Mouse (Mus musculus): ENCODE measurements around the gene Ovol1. TPM values are rescaled to one million over a fixed set of nuclear protein-coding genes. Genes with fewer than 3 reads are reported as not detected.

Ovol1 gene
- polyA plus RNA-seq, 1 experiment from 2014 or later: 0.15 TPM

Other genes starting within 250 kb of the Ovol1 start
- not detected in 2 replicates for gene Catsper1, start 224.9 kb downstream of the Ovol1 start, polyA plus RNA-seq (2014; fragmentation: Nextera tagmentation; extraction: Ambion mirVana)
- 11.2 and 12.2 TPM in 2 replicates for gene Cst6, start 211.1 kb downstream of the Ovol1 start, polyA plus RNA-seq (2014; fragmentation: Nextera tagmentation; extraction: Ambion mirVana)
- 35.0 and 37.2 TPM in 2 replicates for gene Eif1ad, start 193.9 kb downstream of the Ovol1 start, polyA plus RNA-seq (2014; fragmentation: Nextera tagmentation; extraction: Ambion mirVana)
- gene Banf1, start 193.5 kb downstream of the Ovol1 start, polyA plus RNA-seq (2014; fragmentation: Nextera tagmentation; extraction: Ambion mirVana): 308 and 323 TPM in 2 replicates
- 53.3 and 57.3 TPM in 2 replicates for gene Sart1, start 171.9 kb downstream of the Ovol1 start, polyA plus RNA-seq (2014; fragmentation: Nextera tagmentation; extraction: Ambion mirVana)
- gene Tsga10ip, start 158.1 kb downstream of the Ovol1 start, polyA plus RNA-seq (2014; fragmentation: Nextera tagmentation; extraction: Ambion mirVana): not detected in 2 replicates
- 237 and 253 TPM in 2 replicates for gene Drap1, start 135.7 kb downstream of the Ovol1 start, polyA plus RNA-seq (2014; fragmentation: Nextera tagmentation; extraction: Ambion mirVana)
- 61.3 and 66.0 TPM in 2 replicates for gene AI837181, start 135.5 kb downstream of the Ovol1 start, polyA plus RNA-seq (2014; fragmentation: Nextera tagmentation; extraction: Ambion mirVana)
- not detected in 2 replicates for gene Fosl1, start 113.1 kb downstream of the Ovol1 start, polyA plus RNA-seq (2014; fragmentation: Nextera tagmentation; extraction: Ambion mirVana)
- gene Ccdc85b, start 102.8 kb downstream of the Ovol1 start, polyA plus RNA-seq (2014; fragmentation: Nextera tagmentation; extraction: Ambion mirVana): 10.4 and 10.9 TPM in 2 replicates
- 145 and 151 TPM in 2 replicates for gene Fibp, start 100.0 kb downstream of the Ovol1 start, polyA plus RNA-seq (2014; fragmentation: Nextera tagmentation; extraction: Ambion mirVana)
- gene Ctsw, start 92.1 kb downstream of the Ovol1 start, polyA plus RNA-seq (2014; fragmentation: Nextera tagmentation; extraction: Ambion mirVana): 4.2 and 5.4 TPM in 2 replicates
- 37.8 and 41.1 TPM in 2 replicates for gene Efemp2, start 86.7 kb downstream of the Ovol1 start, polyA plus RNA-seq (2014; fragmentation: Nextera tagmentation; extraction: Ambion mirVana)
- gene Mus81, start 72.2 kb downstream of the Ovol1 start, polyA plus RNA-seq (2014; fragmentation: Nextera tagmentation; extraction: Ambion mirVana): 40.0 and 41.7 TPM in 2 replicates
- 3,620 and 3,763 TPM in 2 replicates for gene Cfl1, start 70.2 kb downstream of the Ovol1 start, polyA plus RNA-seq (2014; fragmentation: Nextera tagmentation; extraction: Ambion mirVana)
- 0.21 and 0.58 TPM in 2 replicates for gene 1700020D05Rik, start 56.9 kb downstream of the Ovol1 start, polyA plus RNA-seq (2014; fragmentation: Nextera tagmentation; extraction: Ambion mirVana)
- 87.1 and 96.5 TPM in 2 replicates for gene Snx32, start 50.1 kb downstream of the Ovol1 start, polyA plus RNA-seq (2014; fragmentation: Nextera tagmentation; extraction: Ambion mirVana)
- gene Ap5b1, start 7.4 kb upstream of the Ovol1 start, polyA plus RNA-seq (2014; fragmentation: Nextera tagmentation; extraction: Ambion mirVana): 3.8 and 4.0 TPM in 2 replicates
- gene Rnaseh2c, start 41.2 kb upstream of the Ovol1 start, polyA plus RNA-seq (2014; fragmentation: Nextera tagmentation; extraction: Ambion mirVana): 55.1 and 55.3 TPM in 2 replicates
- 38.4 and 41.0 TPM in 2 replicates for gene Kat5, start 49.6 kb upstream of the Ovol1 start, polyA plus RNA-seq (2014; fragmentation: Nextera tagmentation; extraction: Ambion mirVana)
- gene Rela, start 76.8 kb upstream of the Ovol1 start, polyA plus RNA-seq (2014; fragmentation: Nextera tagmentation; extraction: Ambion mirVana): 30.2 and 31.0 TPM in 2 replicates
- 12.7 and 16.2 TPM in 2 replicates for gene Sipa1, start 103.1 kb upstream of the Ovol1 start, polyA plus RNA-seq (2014; fragmentation: Nextera tagmentation; extraction: Ambion mirVana)
- 11.4 and 11.5 TPM in 2 replicates for gene Map3k11, start 128.1 kb upstream of the Ovol1 start, polyA plus RNA-seq (2014; fragmentation: Nextera tagmentation; extraction: Ambion mirVana)
- 28.3 and 32.1 TPM in 2 replicates for gene Pcnx3, start 128.3 kb upstream of the Ovol1 start, polyA plus RNA-seq (2014; fragmentation: Nextera tagmentation; extraction: Ambion mirVana)
- 0.36 TPM in 1 of 2 replicates, not detected in the other for gene Kcnk7, start 143.7 kb upstream of the Ovol1 start, polyA plus RNA-seq (2014; fragmentation: Nextera tagmentation; extraction: Ambion mirVana)
- 9.2 and 12.5 TPM in 2 replicates for gene Ehbp1l1, start 165.7 kb upstream of the Ovol1 start, polyA plus RNA-seq (2014; fragmentation: Nextera tagmentation; extraction: Ambion mirVana)
- 140 and 144 TPM in 2 replicates for gene Fam89b, start 169.0 kb upstream of the Ovol1 start, polyA plus RNA-seq (2014; fragmentation: Nextera tagmentation; extraction: Ambion mirVana)
- 13.8 and 15.8 TPM in 2 replicates for gene Ltbp3, start 180.3 kb upstream of the Ovol1 start, polyA plus RNA-seq (2014; fragmentation: Nextera tagmentation; extraction: Ambion mirVana)
- gene Scyl1, start 210.8 kb upstream of the Ovol1 start, polyA plus RNA-seq (2014; fragmentation: Nextera tagmentation; extraction: Ambion mirVana): 73.5 and 76.7 TPM in 2 replicates

Data from hindbrain, embryonic 14.5 days (tissue).